Mouse (Mus musculus): Measurements from ENCODE around the gene Slc22a14. TPM values are rescaled to one million over a fixed set of nuclear protein-coding genes. Genes with fewer than 3 reads are reported as not detected.
"Not testable (repeated sequence)": the region's sequence is repeated elsewhere in the genome, so short reads cannot be mapped to it uniquely, and the experiment has no call there.

Slc22a14 gene
- polyA plus RNA-seq, 1 experiment from 2014 or later, result not detected

GRCm38 (mm10) chr9:119394808-119395207, 29.5 kb upstream of the Slc22a14 start:
- no peaks in the 10 kb centered on the region for H3K9me3 ChIP-seq (ENCODE audit: control insufficient read depth, low read length)
- no peak for ATAC-seq
- H3K9ac ChIP-seq (replicated peaks; ENCODE audit: low read depth, low read length), result no peak overlapping the region
- WGBS, result 89% methylated on average over 1 of the region's 1 CpGs
- H3K27me3 ChIP-seq (replicated peaks; ENCODE audit: control insufficient read depth, insufficient read depth, low read length), result no peaks in the 10 kb centered on the region
- no peak overlapping the region for H3K4me2 ChIP-seq (ENCODE audit: low read length)
- H3K4me1 ChIP-seq (replicated peaks; ENCODE audit: control insufficient read depth, insufficient read depth, low read length), result no peaks in the 10 kb centered on the region
- no peak overlapping the region for H3K4me3 ChIP-seq (replicated peaks; ENCODE audit: low read length)
- H3K36me3 ChIP-seq (ENCODE audit: control insufficient read depth, insufficient read depth), result no peaks in the 10 kb centered on the region
- no peak overlapping the region for H3K27ac ChIP-seq (ENCODE audit: low read length)

- ATAC-seq, result no peak
- H3K27me3 ChIP-seq (replicated peaks; ENCODE audit: control insufficient read depth, insufficient read depth, low read length), result no peaks in the 10 kb centered on the region
- H3K4me2 ChIP-seq (ENCODE audit: low read length), result no peak overlapping the region
- H3K27ac ChIP-seq (ENCODE audit: low read length), result no peak overlapping the region
- H3K4me1 ChIP-seq (replicated peaks; ENCODE audit: control insufficient read depth, insufficient read depth, low read length), result no peaks in the 10 kb centered on the region
- no peaks in the 10 kb centered on the region for H3K36me3 ChIP-seq (ENCODE audit: control insufficient read depth, insufficient read depth)
- no peaks in the 10 kb centered on the region for H3K9me3 ChIP-seq (ENCODE audit: control insufficient read depth, low read length)
- no peak overlapping the region for H3K4me3 ChIP-seq (replicated peaks; ENCODE audit: low read length)
- 98% methylated on average over 2 of the region's 2 CpGs for WGBS
- H3K9ac ChIP-seq (replicated peaks; ENCODE audit: low read depth, low read length), result no peak overlapping the region
Measured at GRCm38 (mm10) chr9:119390214-119390613, 24.9 kb upstream of the Slc22a14 start.

GRCm38 (mm10) chr9:119388956-119389355, 23.6 kb upstream of the Slc22a14 start:
- 64% methylated on average over 5 of the region's 5 CpGs for WGBS
- ATAC-seq, result no peak
- no peak overlapping the region for H3K4me3 ChIP-seq (replicated peaks; ENCODE audit: low read length)

GRCm38 (mm10) chr9:119382603-119383002, 17.2 kb upstream of the Slc22a14 start:
- no peak overlapping the region for H3K4me2 ChIP-seq (ENCODE audit: low read length)
- no peak overlapping the region for H3K4me3 ChIP-seq (replicated peaks; ENCODE audit: low read length)
- ATAC-seq, result no peak
- H3K27ac ChIP-seq (ENCODE audit: low read length), result no peak overlapping the region
- no peaks in the 10 kb centered on the region for H3K4me1 ChIP-seq (replicated peaks; ENCODE audit: control insufficient read depth, insufficient read depth, low read length)
- no peaks in the 10 kb centered on the region for H3K27me3 ChIP-seq (replicated peaks; ENCODE audit: control insufficient read depth, insufficient read depth, low read length)
- no peaks in the 10 kb centered on the region for H3K36me3 ChIP-seq (ENCODE audit: control insufficient read depth, insufficient read depth)
- WGBS, result 68% methylated on average over 6 of the region's 6 CpGs
- H3K9me3 ChIP-seq (ENCODE audit: control insufficient read depth, low read length), result no peaks in the 10 kb centered on the region
- no peak overlapping the region for H3K9ac ChIP-seq (replicated peaks; ENCODE audit: low read depth, low read length)

More at GRCm38 (mm10) chr9:119388956-119389355, 23.6 kb upstream of the Slc22a14 start:
- Histone ChIP-seq H3K4me1 (replicated peaks; ENCODE audit: control insufficient read depth, insufficient read depth, low read length) (no peaks in the 10 kb centered on the region), H3K4me2 (ENCODE audit: low read length) (no peak overlapping the region), H3K27me3 (replicated peaks; ENCODE audit: control insufficient read depth, insufficient read depth, low read length) (no peaks in the 10 kb centered on the region), H3K9ac (replicated peaks; ENCODE audit: low read depth, low read length) (no peak overlapping the region), H3K36me3 (ENCODE audit: control insufficient read depth, insufficient read depth) (no peaks in the 10 kb centered on the region), H3K9me3 (ENCODE audit: control insufficient read depth, low read length) (no peaks in the 10 kb centered on the region), H3K27ac (ENCODE audit: low read length) (no peak overlapping the region)

- H3K9me3 ChIP-seq (ENCODE audit: control insufficient read depth, low read length), result no peaks in the 10 kb centered on the region
- H3K4me2 ChIP-seq (ENCODE audit: low read length), result no peak overlapping the region
- no peak overlapping the region for H3K27ac ChIP-seq (ENCODE audit: low read length)
- WGBS, result 83% methylated on average over 4 of the region's 4 CpGs
- H3K4me3 ChIP-seq (replicated peaks; ENCODE audit: low read length), result no peak overlapping the region
- no peaks in the 10 kb centered on the region for H3K36me3 ChIP-seq (ENCODE audit: control insufficient read depth, insufficient read depth)
- no peaks in the 10 kb centered on the region for H3K27me3 ChIP-seq (replicated peaks; ENCODE audit: control insufficient read depth, insufficient read depth, low read length)
- H3K9ac ChIP-seq (replicated peaks; ENCODE audit: low read depth, low read length), result no peak overlapping the region
- ATAC-seq, result no peak
- H3K4me1 ChIP-seq (replicated peaks; ENCODE audit: control insufficient read depth, insufficient read depth, low read length), result no peaks in the 10 kb centered on the region
Measured at GRCm38 (mm10) chr9:119378231-119378630, 12.9 kb upstream of the Slc22a14 start.

GRCm38 (mm10) chr9:119375556-119375955, 10.2 kb upstream of the Slc22a14 start:
- Histone ChIP-seq H3K9me3 (ENCODE audit: control insufficient read depth, low read length) (no peaks in the 10 kb centered on the region), H3K36me3 (ENCODE audit: control insufficient read depth, insufficient read depth) (no peaks in the 10 kb centered on the region), H3K4me1 (replicated peaks; ENCODE audit: control insufficient read depth, insufficient read depth, low read length) (no peaks in the 10 kb centered on the region), H3K27ac (ENCODE audit: low read length) (no peak overlapping the region), H3K9ac (replicated peaks; ENCODE audit: low read depth, low read length) (no peak overlapping the region), H3K27me3 (replicated peaks; ENCODE audit: control insufficient read depth, insufficient read depth, low read length) (no peaks in the 10 kb centered on the region), H3K4me3 (replicated peaks; ENCODE audit: low read length) (no peak overlapping the region), H3K4me2 (ENCODE audit: low read length) (no peak overlapping the region)
- 83% methylated on average over 6 of the region's 6 CpGs for WGBS
- no peak for ATAC-seq

GRCm38 (mm10) chr9:119375008-119375407, 9.7 kb upstream of the Slc22a14 start:
- 85% methylated on average over 3 of the region's 3 CpGs for WGBS
- H3K36me3 ChIP-seq (ENCODE audit: control insufficient read depth, insufficient read depth), result no peaks in the 10 kb centered on the region

GRCm38 (mm10) chr9:119371251-119371650, 5.9 kb upstream of the Slc22a14 start:
- no peak for ATAC-seq
- 91% methylated on average over 4 of the region's 4 CpGs for WGBS
- H3K9ac ChIP-seq (replicated peaks; ENCODE audit: low read depth, low read length), result no peak overlapping the region
- H3K4me2 ChIP-seq (ENCODE audit: low read length), result no peak overlapping the region
- H3K4me3 ChIP-seq (replicated peaks; ENCODE audit: low read length), result no peak overlapping the region
- H3K27ac ChIP-seq (ENCODE audit: low read length), result no peak overlapping the region
- no peaks in the 10 kb centered on the region for H3K9me3 ChIP-seq (ENCODE audit: control insufficient read depth, low read length)
- no peaks in the 10 kb centered on the region for H3K36me3 ChIP-seq (ENCODE audit: control insufficient read depth, insufficient read depth)
- H3K4me1 ChIP-seq (replicated peaks; ENCODE audit: control insufficient read depth, insufficient read depth, low read length), result no peaks in the 10 kb centered on the region
- no peaks in the 10 kb centered on the region for H3K27me3 ChIP-seq (replicated peaks; ENCODE audit: control insufficient read depth, insufficient read depth, low read length)

More at GRCm38 (mm10) chr9:119375008-119375407, 9.7 kb upstream of the Slc22a14 start:
- H3K4me3 ChIP-seq (replicated peaks; ENCODE audit: low read length), result no peak overlapping the region
- no peak for ATAC-seq
- H3K9me3 ChIP-seq (ENCODE audit: control insufficient read depth, low read length), result no peaks in the 10 kb centered on the region
- H3K4me2 ChIP-seq (ENCODE audit: low read length), result no peak overlapping the region
- no peak overlapping the region for H3K9ac ChIP-seq (replicated peaks; ENCODE audit: low read depth, low read length)
- no peak overlapping the region for H3K27ac ChIP-seq (ENCODE audit: low read length)
- H3K4me1 ChIP-seq (replicated peaks; ENCODE audit: control insufficient read depth, insufficient read depth, low read length), result no peaks in the 10 kb centered on the region
- H3K27me3 ChIP-seq (replicated peaks; ENCODE audit: control insufficient read depth, insufficient read depth, low read length), result no peaks in the 10 kb centered on the region

GRCm38 (mm10) chr9:119370770-119371169, 5.4 kb upstream of the Slc22a14 start:
- H3K27me3 ChIP-seq (replicated peaks; ENCODE audit: control insufficient read depth, insufficient read depth, low read length); ATAC-seq; H3K4me1 ChIP-seq (replicated peaks; ENCODE audit: control insufficient read depth, insufficient read depth, low read length); H3K4me3 ChIP-seq (replicated peaks; ENCODE audit: low read length); H3K36me3 ChIP-seq (ENCODE audit: control insufficient read depth, insufficient read depth); H3K27ac ChIP-seq (ENCODE audit: low read length); H3K9me3 ChIP-seq (ENCODE audit: control insufficient read depth, low read length); H3K4me2 ChIP-seq (ENCODE audit: low read length); H3K9ac ChIP-seq (replicated peaks; ENCODE audit: low read depth, low read length): not testable (repeated sequence)
- 90% methylated on average over 4 of the region's 4 CpGs for WGBS

- Histone ChIP-seq H3K9ac (replicated peaks; ENCODE audit: low read depth, low read length) (no peak overlapping the region), H3K27ac (ENCODE audit: low read length) (no peak overlapping the region), H3K4me3 (replicated peaks; ENCODE audit: low read length) (no peak overlapping the region), H3K36me3 (ENCODE audit: control insufficient read depth, insufficient read depth) (no peaks in the 10 kb centered on the region), H3K9me3 (ENCODE audit: control insufficient read depth, low read length) (no peaks in the 10 kb centered on the region), H3K4me2 (ENCODE audit: low read length) (no peak overlapping the region), H3K27me3 (replicated peaks; ENCODE audit: control insufficient read depth, insufficient read depth, low read length) (no peaks in the 10 kb centered on the region), H3K4me1 (replicated peaks; ENCODE audit: control insufficient read depth, insufficient read depth, low read length) (no peaks in the 10 kb centered on the region)
- no peak for ATAC-seq
- 94% methylated on average over 3 of the region's 3 CpGs for WGBS
Measured at GRCm38 (mm10) chr9:119368367-119368766, 3.0 kb upstream of the Slc22a14 start.
